Mouse (Mus musculus) midbrain, embryonic 14.5 days (tissue): ENCODE data around the gene Ebpl. TPM values are rescaled to one million over a fixed set of nuclear protein-coding genes. Genes with fewer than 3 reads are reported as not detected.

Experiments used
- ATAC-seq: fragments of 200-750 bp; cut with Nextera tagmentation; 2 replicates; pipeline ENCODE4 v1.8.0; 2017; ENCODE audit warnings: moderate number of reproducible peaks, moderate library complexity; ENCODE audit not compliant: low FRiP score, low TSS enrichment
- DNase-seq: peaks from one replicate; pipeline ENCODE4 v3.0.0-alpha.2; 2015
- H3K27ac ChIP-seq: fragments of 300-500 bp; sonication (generic); replicated peaks from 2 replicates; pipeline ENCODE4 v1.5.1; 2014; ENCODE audit warnings: mild to moderate bottlenecking, low read depth, low read length, moderate library complexity
- H3K27me3 ChIP-seq: fragments of 300-500 bp; sonication (generic); 2 replicates; pipeline ENCODE4 v1.6.1; 2014; ENCODE audit warnings: low read length, control low read depth, mixed read lengths; ENCODE audit not compliant: control insufficient read depth, insufficient read depth
- H3K36me3 ChIP-seq: fragments of 300-500 bp; sonication (generic); 2 replicates; pipeline ENCODE4 v1.6.1; 2014; ENCODE audit warnings: low read length, control low read depth; ENCODE audit not compliant: control insufficient read depth, insufficient read depth
- H3K4me1 ChIP-seq: fragments of 300-500 bp; sonication (generic); 2 replicates; pipeline ENCODE4 v1.6.1; 2014; ENCODE audit warnings: mild to moderate bottlenecking, antibody characterized with exemption, low read length, control low read depth; ENCODE audit not compliant: control insufficient read depth, insufficient read depth
- H3K4me2 ChIP-seq: fragments of 300-500 bp; sonication (generic); 2 replicates; pipeline ENCODE4 v1.6.1; 2014; ENCODE audit warnings: mild to moderate bottlenecking, low read length, moderate library complexity
- H3K4me3 ChIP-seq: fragments of 300-500 bp; sonication (generic); replicated peaks from 2 replicates; pipeline ENCODE4 v1.5.1; 2014; ENCODE audit warnings: low read depth, low read length
- H3K9ac ChIP-seq: fragments of 300-500 bp; sonication (generic); replicated peaks from 2 replicates; pipeline ENCODE4 v1.6.1; 2014; ENCODE audit warnings: mild to moderate bottlenecking, low read length, moderate library complexity
- H3K9me3 ChIP-seq: fragments of 300-500 bp; sonication (generic); 2 replicates; pipeline ENCODE4 v1.6.1; 2016; ENCODE audit warnings: low read length, control low read depth, mixed read lengths; ENCODE audit not compliant: control insufficient read depth
- WGBS: fragments of 180-500 bp; shearing (Covaris S2); extraction: QIAGEN DNeasy Blood & Tissue Kit; methylation state at CpG from one replicate; pipeline ENCODE4 v1.1.7; 2014; 5-methylcytosine and 5-hydroxymethylcytosine counted together
- polyA plus RNA-seq: library from polyadenylated mRNA; unstranded; fragments of >200 nt; fragmentation: Nextera tagmentation; extraction: Ambion mirVana; gene quantifications from 2 replicates; pipeline ENCODE4 v1.2.1, GENCODE M21; 2014

Ebpl gene
- 7.6 and 8.8 TPM in 2 replicates for polyA plus RNA-seq

DNA sequence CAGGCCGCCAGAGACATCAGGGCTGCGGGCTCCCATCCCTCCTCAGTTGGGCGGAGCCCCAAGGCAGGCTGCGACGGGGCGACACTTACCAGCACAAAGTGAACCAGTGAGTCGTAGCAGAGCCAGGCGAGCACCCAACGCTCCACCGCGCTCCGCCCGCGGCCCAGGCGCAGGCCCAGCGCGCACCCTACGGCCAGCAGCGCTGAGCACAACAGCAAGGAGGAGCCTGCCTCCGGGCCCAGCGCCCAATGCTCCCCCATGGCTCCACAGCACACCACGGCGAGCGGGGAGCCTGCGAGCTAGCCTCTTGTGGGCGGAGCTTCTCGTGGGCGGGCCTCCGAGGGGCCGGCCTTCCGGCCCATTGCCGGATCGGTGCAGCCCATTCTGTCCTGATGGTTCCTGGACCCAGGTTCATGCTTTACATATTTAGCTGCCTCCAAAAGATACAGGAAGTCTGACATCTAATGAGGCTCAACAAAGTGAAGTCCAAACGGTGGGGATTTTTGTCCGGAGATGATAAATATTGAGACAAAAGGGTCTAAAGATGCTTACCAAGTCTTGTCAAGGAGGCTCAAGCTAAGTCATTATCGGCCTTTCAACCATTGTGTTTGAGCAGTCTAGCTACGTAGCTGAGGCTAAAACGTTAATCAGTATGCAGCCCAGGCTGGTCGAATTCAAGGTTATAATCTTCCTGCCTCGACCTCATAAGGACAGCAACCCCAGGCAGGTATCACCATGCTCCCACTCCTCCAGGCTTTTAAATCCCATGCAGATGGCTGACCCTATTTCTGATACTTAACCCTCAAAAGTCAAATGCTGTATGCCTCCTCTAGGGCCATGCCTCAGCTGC, at the start of gene Ebpl:
Ebpl (minus strand) TSS at position 309 of the 850 bp plus-strand sequence.
- ATAC-seq (peak; percentile 95), DNase-seq (peak; percentile 93)
- peak within 1 kb of the TSS; percentile 73 for H3K9ac ChIP-seq
- 0 out of 2 replicates have a peak, but pooled peaks cover 15% of the 10 kb centered on the region for H3K36me3 ChIP-seq
- H3K4me3 ChIP-seq, result peak within 1 kb of the TSS; percentile 58
- H3K4me1 ChIP-seq, result peaks cover 3% of the 10 kb centered on the region; the same call in 1 of the 2 replicates
- WGBS, result under 1% methylated on average over 40 of the region's 40 CpGs
- H3K27me3 ChIP-seq, result no peaks in the 10 kb centered on the region
- peak within 1 kb of the TSS; percentile 82 for H3K27ac ChIP-seq
- H3K9me3 ChIP-seq, result no peaks in the 10 kb centered on the region
- peak within 1 kb of the TSS; percentile 63 for H3K4me2 ChIP-seq

DNA sequence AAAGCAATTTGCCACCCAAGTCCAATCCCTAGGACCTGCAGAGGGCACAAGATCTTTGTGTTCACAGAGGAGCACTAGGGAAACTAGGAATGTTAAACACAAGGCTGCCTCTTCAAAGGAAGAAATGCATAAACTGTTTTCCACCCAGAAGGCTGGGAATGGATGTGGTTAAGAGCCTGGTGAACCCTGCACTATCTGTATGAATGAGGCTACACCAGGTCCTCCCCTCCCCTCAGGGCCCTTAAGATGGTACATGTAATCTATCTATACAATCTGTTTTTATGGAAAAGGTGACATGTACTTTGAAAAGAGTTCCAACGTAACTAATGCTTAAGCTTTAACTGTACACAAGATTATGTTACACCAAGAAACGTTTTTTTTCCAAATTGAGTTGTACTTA, 49.8 kb upstream of the Ebpl start:
- Histone ChIP-seq H3K9me3 (no peaks in the 10 kb centered on the region), H3K27me3 (no peaks in the 10 kb centered on the region), H3K4me2 (no peak overlapping the region), H3K9ac (no peak overlapping the region), H3K27ac (no peak overlapping the region), H3K4me1 (peaks cover 9% of the 10 kb centered on the region), H3K4me3 (no peak overlapping the region), H3K36me3 (no peaks in the 10 kb centered on the region)
- DNase-seq (no peak), ATAC-seq (no peak)
- WGBS, result 91% methylated on average over 2 of the region's 2 CpGs

DNA sequence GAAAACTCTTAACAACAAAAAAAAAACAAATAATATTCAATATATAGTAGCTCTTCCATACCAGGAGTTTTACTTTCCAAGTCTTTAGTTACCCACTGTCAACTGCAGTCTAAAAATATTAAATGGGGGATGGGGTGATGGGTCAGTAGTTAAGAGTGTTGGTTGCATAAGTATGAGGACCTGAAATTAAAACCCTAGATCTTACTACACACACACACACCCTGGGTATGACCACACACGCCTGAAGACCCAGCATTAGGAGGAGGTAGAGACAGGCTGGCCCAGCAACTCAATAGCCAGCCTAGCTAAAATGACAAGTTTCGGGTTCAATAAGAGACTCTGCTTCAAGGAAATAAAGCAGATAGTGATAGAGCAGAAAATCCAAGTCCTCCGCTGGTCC, 46.8 kb upstream of the Ebpl start:
- Histone ChIP-seq H3K36me3 (peaks cover 3% of the 10 kb centered on the region; the same call in 1 of the 2 replicates), H3K9me3 (no peaks in the 10 kb centered on the region), H3K4me1 (no peaks in the 10 kb centered on the region), H3K9ac (no peak overlapping the region), H3K4me3 (no peak overlapping the region), H3K27me3 (no peaks in the 10 kb centered on the region), H3K4me2 (no peak overlapping the region), H3K27ac (no peak overlapping the region)
- 93% methylated on average over 3 of the region's 3 CpGs for WGBS
- ATAC-seq (no peak), DNase-seq (no peak)

DNA sequence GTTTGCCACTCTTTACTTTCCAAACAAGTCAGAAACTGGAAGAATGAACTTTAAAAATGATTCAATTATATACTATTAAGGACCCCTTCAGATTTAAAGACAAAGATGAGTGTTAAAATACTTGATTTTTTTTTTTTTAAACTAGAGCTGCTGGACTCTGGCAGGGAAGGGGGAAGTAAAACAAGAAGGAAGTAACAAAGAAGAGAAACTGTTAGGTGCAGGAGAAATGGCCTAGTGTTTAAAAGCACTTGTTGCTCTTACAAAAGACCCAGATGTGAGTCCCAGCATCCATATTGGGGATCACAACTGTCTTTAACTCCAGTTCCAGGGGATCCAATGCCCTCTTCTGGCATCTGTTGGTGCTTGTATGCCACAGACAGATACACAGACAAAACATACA, 45.5 kb upstream of the Ebpl start:
- no peak for ATAC-seq
- DNase-seq, result no peak
- H3K4me3 ChIP-seq, result no peak overlapping the region
- H3K4me2 ChIP-seq, result no peak overlapping the region
- no peaks in the 10 kb centered on the region for H3K4me1 ChIP-seq
- no peaks in the 10 kb centered on the region for H3K9me3 ChIP-seq
- H3K36me3 ChIP-seq, result peaks cover 10% of the 10 kb centered on the region
- H3K9ac ChIP-seq, result no peak overlapping the region
- no peaks in the 10 kb centered on the region for H3K27me3 ChIP-seq
- H3K27ac ChIP-seq, result no peak overlapping the region

DNA sequence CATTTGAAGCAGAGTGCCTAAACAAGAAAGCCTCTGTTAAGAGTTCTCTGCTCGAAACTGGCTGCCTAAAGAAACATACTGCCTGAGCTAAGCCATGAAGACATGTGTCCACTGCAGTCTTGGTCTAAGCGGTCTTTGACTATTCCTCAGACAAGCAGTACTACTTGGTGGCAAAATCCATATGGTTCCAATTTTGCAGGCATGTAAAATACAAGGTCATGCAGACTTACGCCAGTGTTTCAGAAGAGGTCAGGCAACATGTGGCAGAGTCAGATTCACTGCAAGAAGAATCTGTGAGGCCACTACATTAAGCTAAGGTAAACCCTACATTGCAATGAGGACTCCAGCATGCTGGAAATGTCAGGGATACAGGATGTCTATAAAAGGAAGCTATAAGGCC, 44.7 kb upstream of the Ebpl start:
- Histone ChIP-seq H3K36me3 (peaks cover 16% of the 10 kb centered on the region), H3K27ac (no peak overlapping the region), H3K4me2 (no peak overlapping the region), H3K27me3 (no peaks in the 10 kb centered on the region), H3K4me3 (no peak overlapping the region), H3K9ac (no peak overlapping the region), H3K9me3 (no peaks in the 10 kb centered on the region), H3K4me1 (no peaks in the 10 kb centered on the region)
- 96% methylated on average over 3 of the region's 3 CpGs for WGBS
- no peak for DNase-seq
- no peak for ATAC-seq

DNA sequence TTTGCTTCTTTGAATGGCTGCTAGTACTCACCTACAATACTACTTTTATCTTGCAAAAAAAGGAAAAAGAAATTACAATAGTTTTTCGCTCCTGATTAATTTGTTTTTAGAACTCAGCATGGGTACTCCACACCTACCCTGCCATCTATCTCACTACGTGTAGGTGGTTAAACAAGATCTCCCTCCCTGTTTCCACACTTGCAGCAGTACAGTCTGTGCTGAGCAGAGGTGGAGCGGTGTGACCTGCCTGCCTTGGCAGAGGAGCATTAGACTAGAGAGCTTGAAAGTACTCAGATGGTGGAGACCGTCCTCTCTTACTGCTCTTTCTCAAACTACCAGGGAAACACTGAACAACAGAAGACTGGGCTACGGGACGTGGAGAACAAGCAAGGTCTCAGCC, 34.5 kb upstream of the Ebpl start:
- WGBS, result 94% methylated on average over 6 of the region's 6 CpGs
- Histone ChIP-seq H3K4me3 (no peak overlapping the region), H3K4me1 (no peaks in the 10 kb centered on the region), H3K27me3 (no peaks in the 10 kb centered on the region), H3K4me2 (no peak overlapping the region), H3K9me3 (no peaks in the 10 kb centered on the region), H3K36me3 (peaks cover 31% of the 10 kb centered on the region), H3K9ac (no peak overlapping the region), H3K27ac (no peak overlapping the region)
- DNase-seq (no peak), ATAC-seq (no peak)

DNA sequence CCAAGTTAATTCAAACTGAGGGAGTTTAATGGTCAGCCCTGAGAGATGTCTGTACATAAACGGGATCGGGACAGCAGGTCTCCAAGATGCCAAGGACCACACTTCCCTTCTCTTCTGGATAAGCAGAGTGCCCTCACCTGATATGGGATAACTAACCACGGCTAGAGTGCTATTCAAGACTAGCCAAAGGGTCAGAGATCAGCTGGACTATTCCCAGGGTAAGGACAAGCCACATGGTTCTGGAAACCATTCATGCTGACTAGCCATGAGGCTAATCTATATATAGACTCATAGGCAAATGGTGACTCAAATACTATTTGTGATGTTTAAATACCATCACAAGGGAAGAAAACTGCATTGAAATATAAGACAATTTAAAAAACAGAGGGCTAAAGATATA, 30.3 kb upstream of the Ebpl start:
- WGBS, result 87% methylated on average over 3 of the region's 3 CpGs
- H3K27me3 ChIP-seq, result no peaks in the 10 kb centered on the region
- H3K27ac ChIP-seq, result no peak overlapping the region
- H3K4me3 ChIP-seq, result no peak overlapping the region
- no peak overlapping the region for H3K4me2 ChIP-seq
- ATAC-seq (no peak), DNase-seq (no peak)
- no peaks in the 10 kb centered on the region for H3K9me3 ChIP-seq
- H3K36me3 ChIP-seq, result peaks cover 35% of the 10 kb centered on the region
- no peak overlapping the region for H3K9ac ChIP-seq
- H3K4me1 ChIP-seq, result no peaks in the 10 kb centered on the region

DNA sequence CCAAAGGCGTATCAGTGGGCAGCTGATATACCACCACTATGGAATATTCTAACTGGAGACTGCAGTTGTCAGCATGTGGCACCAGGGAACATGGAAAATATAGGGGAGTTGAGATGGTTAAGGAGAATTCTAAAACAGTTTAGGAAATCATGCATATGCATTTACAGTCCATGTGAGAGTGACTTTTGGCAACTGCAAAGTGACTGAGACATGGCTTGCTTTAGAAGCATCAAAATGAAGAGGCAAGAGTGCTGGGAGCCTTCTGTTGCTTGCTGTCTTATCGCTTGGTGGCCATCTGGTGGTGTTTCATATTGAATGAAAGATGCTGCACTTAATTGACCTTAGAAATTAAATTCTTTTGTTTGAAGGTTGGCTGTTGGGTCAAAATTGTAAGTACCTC, 7.1 kb upstream of the Ebpl start:
- Histone ChIP-seq H3K4me3 (no peak overlapping the region), H3K36me3 (peaks cover 52% of the 10 kb centered on the region), H3K9ac (no peak overlapping the region), H3K9me3 (no peaks in the 10 kb centered on the region), H3K27ac (no peak overlapping the region), H3K4me2 (no peak overlapping the region), H3K27me3 (no peaks in the 10 kb centered on the region), H3K4me1 (no peaks in the 10 kb centered on the region)
- no peak for DNase-seq
- no peak for ATAC-seq
- 90% methylated on average over 2 of the region's 2 CpGs for WGBS

DNA sequence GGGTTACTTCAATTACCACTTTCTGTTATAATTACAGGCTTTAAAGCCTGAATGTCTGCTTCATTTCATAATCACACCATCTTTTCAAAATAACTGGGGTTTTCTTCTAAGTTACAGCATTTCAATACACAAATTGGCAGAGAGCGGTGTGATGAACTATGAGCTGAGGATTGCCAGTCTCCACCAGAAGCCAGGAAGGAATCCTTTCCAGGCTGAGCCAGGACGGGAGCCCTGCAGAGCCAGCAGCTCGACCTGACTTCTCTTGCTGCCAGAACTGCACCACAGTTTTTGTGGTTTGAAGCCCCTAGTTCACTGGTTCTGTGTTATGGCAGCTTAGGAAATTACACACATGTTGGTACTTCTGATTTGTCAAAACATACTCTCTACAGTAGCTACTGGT, 4.4 kb upstream of the Ebpl start:
- no peaks in the 10 kb centered on the region for H3K27me3 ChIP-seq
- WGBS, result 86% methylated on average over 3 of the region's 3 CpGs
- DNase-seq (no peak), ATAC-seq (no peak)
- no peaks in the 10 kb centered on the region for H3K9me3 ChIP-seq
- no peak overlapping the region for H3K27ac ChIP-seq
- no peak overlapping the region for H3K4me2 ChIP-seq
- peaks cover 3% of the 10 kb centered on the region; the same call in 1 of the 2 replicates for H3K4me1 ChIP-seq
- peaks cover 36% of the 10 kb centered on the region for H3K36me3 ChIP-seq
- no peak overlapping the region for H3K9ac ChIP-seq
- H3K4me3 ChIP-seq, result no peak overlapping the region
